Comparison of ENCODE assay signal across 8 mouse cellular contexts in genomic region chr6:52190906-52191810, GRCm38 (mm10). TPM values are rescaled to one million over a fixed set of nuclear protein-coding genes. Genes with fewer than 3 reads are reported as not detected.
DNase-seq lines count a peak whose midpoint lies in the region; ATAC-seq lines count a peak whose summit lies in the region.

Gene Hoxa4, minus strand, starts transcription at chr6:52191753.

- no peaks in the 10 kb centered on the region for H3K79me2 ChIP-seq in macrophage (ENCODE audit: inconsistent target)

- no peak for DNase-seq in heart, adult 9 months (ENCODE audit: low spot score in 2 of 2)
- peak; percentile 85 for DNase-seq in embryo, embryonic 10.5 days (ENCODE audit: low spot score)
- peak; percentile 10 for DNase-seq in induced T-regulatory cell, adult 2 months (ENCODE audit: low read depth)
- DNase-seq in right cerebral cortex, postnatal 36 days (ENCODE audit: low spot score in 2 of 2): no peak
- no peak for DNase-seq in cerebellum, adult 18-20 months

- peaks cover 100% of the 10 kb centered on the region for H3K27me3 ChIP-seq in heart, embryonic 15.5 days

- peak within 1 kb of the TSS; percentile 81 for H3K4me2 ChIP-seq in heart, embryonic 15.5 days

- no peak; the same call in 1 of the 2 replicates for ATAC-seq in heart, embryonic 15.5 days (replicated peaks; ENCODE audit: insufficient number of reproducible peaks, insufficient read depth, low FRiP score, low read depth)
- no peak for ATAC-seq in frontal cortex, adult (ENCODE audit: low TSS enrichment)

- 2% methylated on average over 76 of the region's 102 CpGs for whole genome bisulfite sequencing in heart, embryonic 15.5 days
- WGBS in macrophage (ENCODE audit: missing documents): 6% methylated on average over 50 of the region's 102 CpGs

- H3K27ac ChIP-seq in heart, embryonic 15.5 days: peak within 1 kb of the TSS; percentile 61
- H3K27ac ChIP-seq in macrophage: peak within 1 kb of the TSS; percentile 48

- no peaks in the 10 kb centered on the region for H3K36me3 ChIP-seq in heart, embryonic 15.5 days
- no peaks in the 10 kb centered on the region for H3K36me3 ChIP-seq in macrophage (ENCODE audit: inconsistent target)

- H3K9me3 ChIP-seq in heart, embryonic 15.5 days (replicated peaks): no peaks in the 10 kb centered on the region

- peak within 1 kb of the TSS; percentile 44 for H3K9ac ChIP-seq in heart, embryonic 15.5 days

- H3K4me3 ChIP-seq in heart, embryonic 15.5 days: peak within 1 kb of the TSS; percentile 57
- peak within 1 kb of the TSS; percentile 79 for H3K4me3 ChIP-seq in macrophage (ENCODE audit: inconsistent target)

- H3K4me1 ChIP-seq in heart, embryonic 15.5 days (replicated peaks): peaks cover 18% of the 10 kb centered on the region

RNA-seq across cellular contexts. Expression of gene Hoxa4, which starts in this region (rescaled TPM):
- 0.43 and 0.77 TPM in 2 replicates for polyA plus RNA-seq in heart, embryonic 15.5 days (2015; fragmentation: Nextera tagmentation; extraction: Ambion mirVana)
- total RNA-seq in macrophage (2018; cell fraction: chromatin; rRNA removed): not detected
- under 1 TPM; 0.08 to 0.56 (median 0.22) TPM for total RNA-seq in macrophage (2018; cell fraction: cytosol; rRNA removed)
- under 1 TPM in 2 of 26 experiments, not detected in 24; 0.48 to 0.52 TPM for total RNA-seq in macrophage (2018; cell fraction: nucleus; rRNA removed)
- polyA plus RNA-seq in macrophage (2018): 0.26 to 0.34 TPM (median 0.32 TPM) in 3 replicates

Comparison
In these comparisons a context has a peak if more than half of its experiments do, and no peak if none do; other contexts are left out.
1. DNase-seq: peak in embryo, embryonic 10.5 days (single experiment) and induced T-regulatory cell, adult 2 months (single experiment); none in heart, adult 9 months (0 of 2), right cerebral cortex, postnatal 36 days (0 of 2) and cerebellum, adult 18-20 months (0 of 2).